Mouse (Mus musculus) midbrain, embryonic 14.5 days (tissue): ENCODE results near the gene Prr5l. TPM values are rescaled to one million over a fixed set of nuclear protein-coding genes. Genes with fewer than 3 reads are reported as not detected.

Source experiments
- ATAC-seq: fragments of 200-750 bp; cut with Nextera tagmentation; 2 replicates; pipeline ENCODE4 v1.8.0; 2017; ENCODE audit warnings: moderate number of reproducible peaks, moderate library complexity; ENCODE audit not compliant: low FRiP score, low TSS enrichment
- DNase-seq: peaks from one replicate; pipeline ENCODE4 v3.0.0-alpha.2; 2015
- H3K27ac ChIP-seq: fragments of 300-500 bp; sonication (generic); replicated peaks from 2 replicates; pipeline ENCODE4 v1.5.1; 2014; ENCODE audit warnings: mild to moderate bottlenecking, low read depth, low read length, moderate library complexity
- H3K27me3 ChIP-seq: fragments of 300-500 bp; sonication (generic); 2 replicates; pipeline ENCODE4 v1.6.1; 2014; ENCODE audit warnings: low read length, control low read depth, mixed read lengths; ENCODE audit not compliant: control insufficient read depth, insufficient read depth
- H3K36me3 ChIP-seq: fragments of 300-500 bp; sonication (generic); 2 replicates; pipeline ENCODE4 v1.6.1; 2014; ENCODE audit warnings: low read length, control low read depth; ENCODE audit not compliant: control insufficient read depth, insufficient read depth
- H3K4me1 ChIP-seq: fragments of 300-500 bp; sonication (generic); 2 replicates; pipeline ENCODE4 v1.6.1; 2014; ENCODE audit warnings: mild to moderate bottlenecking, antibody characterized with exemption, low read length, control low read depth; ENCODE audit not compliant: control insufficient read depth, insufficient read depth
- H3K4me2 ChIP-seq: fragments of 300-500 bp; sonication (generic); 2 replicates; pipeline ENCODE4 v1.6.1; 2014; ENCODE audit warnings: mild to moderate bottlenecking, low read length, moderate library complexity
- H3K4me3 ChIP-seq: fragments of 300-500 bp; sonication (generic); replicated peaks from 2 replicates; pipeline ENCODE4 v1.5.1; 2014; ENCODE audit warnings: low read depth, low read length
- H3K9ac ChIP-seq: fragments of 300-500 bp; sonication (generic); replicated peaks from 2 replicates; pipeline ENCODE4 v1.6.1; 2014; ENCODE audit warnings: mild to moderate bottlenecking, low read length, moderate library complexity
- H3K9me3 ChIP-seq: fragments of 300-500 bp; sonication (generic); 2 replicates; pipeline ENCODE4 v1.6.1; 2016; ENCODE audit warnings: low read length, control low read depth, mixed read lengths; ENCODE audit not compliant: control insufficient read depth
- WGBS: fragments of 180-500 bp; shearing (Covaris S2); extraction: QIAGEN DNeasy Blood & Tissue Kit; methylation state at CpG from one replicate; pipeline ENCODE4 v1.1.7; 2014; 5-methylcytosine and 5-hydroxymethylcytosine counted together
- polyA plus RNA-seq: library from polyadenylated mRNA; unstranded; fragments of >200 nt; fragmentation: Nextera tagmentation; extraction: Ambion mirVana; gene quantifications from 2 replicates; pipeline ENCODE4 v1.2.1, GENCODE M21; 2014

The Prr5l gene
- polyA plus RNA-seq, result 2.5 and 4.9 TPM in 2 replicates

DNA sequence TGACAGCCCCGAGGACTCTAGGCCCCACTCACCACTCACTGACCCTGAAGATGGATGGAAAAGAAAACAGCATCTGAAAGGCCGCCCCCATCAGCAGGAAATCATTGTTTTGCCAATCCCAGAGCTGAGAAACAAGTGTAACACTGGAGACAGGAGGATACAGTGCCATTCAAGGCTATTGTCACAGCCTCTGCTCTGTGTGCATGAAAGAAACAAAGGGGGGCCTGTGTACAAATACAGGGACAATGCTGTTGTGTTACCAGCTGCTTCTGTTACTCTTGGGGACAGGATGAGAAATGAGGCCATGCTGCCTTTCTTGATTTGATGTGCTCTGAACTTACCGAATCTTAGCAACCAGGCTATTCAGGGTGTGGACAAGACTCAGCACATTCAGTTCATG is at the start of gene Prr5l:
Gene Prr5l (minus strand): TSS at position 30 of the 400 bp plus-strand sequence.
- DNase-seq, result no peak

DNA sequence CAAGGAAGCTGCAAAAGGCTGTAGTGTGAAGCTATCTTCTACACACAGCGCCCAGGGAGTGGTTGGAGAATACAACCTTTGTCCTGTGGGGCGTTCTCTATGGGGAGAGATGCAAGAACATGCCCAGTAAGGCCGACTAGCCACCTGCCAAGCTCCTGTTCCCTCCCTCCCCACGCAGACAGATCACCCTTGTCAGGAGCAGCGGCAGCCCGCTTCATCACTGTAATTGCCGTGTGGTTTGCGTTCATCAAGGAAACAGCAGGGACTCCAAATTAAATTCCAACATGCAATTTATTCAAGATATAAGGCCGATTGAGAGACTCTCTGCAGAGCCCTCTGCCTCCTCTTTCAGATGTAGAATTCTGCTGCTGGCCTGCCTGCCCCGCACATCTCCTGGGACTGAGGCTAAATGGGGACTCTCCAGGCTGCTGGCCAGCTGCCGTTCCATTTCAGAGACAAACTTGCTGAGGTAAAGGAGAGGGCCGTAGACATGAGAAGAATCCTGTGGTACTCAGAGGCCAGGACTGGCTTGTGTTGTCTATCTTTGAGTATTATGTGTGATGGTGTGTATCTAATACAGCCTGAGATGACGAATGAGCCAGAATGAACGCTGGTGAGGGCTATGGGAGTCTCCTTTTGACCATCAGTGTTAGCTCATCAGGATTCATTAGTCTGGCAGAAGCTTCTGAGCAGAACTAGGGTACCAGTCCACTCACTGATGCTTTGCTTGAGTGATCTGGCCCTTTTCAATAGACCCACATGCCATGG is 49.5 kb upstream of the Prr5l start:
- WGBS, result 49% methylated on average over 14 of the region's 14 CpGs
- Histone ChIP-seq H3K36me3 (no peaks in the 10 kb centered on the region), H3K4me2 (no peak overlapping the region), H3K27me3 (no peaks in the 10 kb centered on the region), H3K4me3 (no peak overlapping the region), H3K4me1 (peaks cover 10% of the 10 kb centered on the region; the same call in 1 of the 2 replicates), H3K9me3 (no peaks in the 10 kb centered on the region), H3K9ac (no peak overlapping the region), H3K27ac (peak overlapping the region; percentile 49)
- DNase-seq (peak; percentile 60), ATAC-seq (no peak; the same call in 1 of the 2 replicates)

More for the DNA sequence above, at the start of gene Prr5l:
- no peaks in the 10 kb centered on the region for H3K27me3 ChIP-seq
- H3K9me3 ChIP-seq, result no peaks in the 10 kb centered on the region
- H3K4me2 ChIP-seq, result no peak within 1 kb of the TSS
- H3K27ac ChIP-seq, result no peak within 1 kb of the TSS
- no peak for ATAC-seq
- no peak within 1 kb of the TSS for H3K9ac ChIP-seq
- H3K4me3 ChIP-seq, result no peak within 1 kb of the TSS
- H3K4me1 ChIP-seq, result peaks cover 9% of the 10 kb centered on the region
- H3K36me3 ChIP-seq, result no peaks in the 10 kb centered on the region
- 30% methylated on average over 3 of the region's 3 CpGs for WGBS

DNA sequence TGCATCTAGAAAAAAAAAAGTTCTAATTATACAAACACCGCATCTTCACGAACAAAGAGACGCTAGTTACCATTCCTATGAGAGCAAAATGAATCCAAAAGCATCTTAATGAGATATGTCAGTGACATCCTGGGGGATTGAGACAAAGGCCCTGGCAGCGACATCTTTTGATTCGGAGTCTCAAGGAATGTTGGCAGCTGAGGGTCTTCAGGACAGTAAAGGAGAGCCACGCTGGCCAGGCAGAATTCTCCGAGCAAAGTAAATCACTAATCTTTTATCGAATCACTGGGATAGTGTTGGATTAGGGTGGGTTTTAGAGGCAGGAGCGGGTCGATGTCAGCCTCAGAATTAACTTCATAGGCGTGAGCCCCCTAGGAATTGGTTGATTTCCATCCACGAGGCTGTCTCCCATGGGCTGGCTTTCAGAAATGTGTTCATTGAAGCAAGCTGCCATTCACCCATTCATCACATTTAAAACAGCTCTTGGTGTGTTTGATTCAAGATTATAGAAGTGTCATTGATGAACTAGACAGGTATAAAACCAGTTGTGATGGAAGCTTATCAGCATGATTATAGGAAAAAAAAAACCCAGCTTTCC is 42.9 kb upstream of the Prr5l start:
- 0 out of 2 replicates have a peak overlapping the region, but pooled peaks have one; percentile 21 for H3K27ac ChIP-seq
- H3K4me3 ChIP-seq, result no peak overlapping the region
- H3K4me1 ChIP-seq, result peaks cover 13% of the 10 kb centered on the region
- ATAC-seq (no peak; the same call in 1 of the 2 replicates), DNase-seq (peak; percentile 65)
- no peaks in the 10 kb centered on the region for H3K27me3 ChIP-seq
- 12% methylated on average over 12 of the region's 12 CpGs for WGBS
- H3K4me2 ChIP-seq, result peak overlapping the region; percentile 15; the same call in 1 of the 2 replicates
- no peak overlapping the region for H3K9ac ChIP-seq
- no peaks in the 10 kb centered on the region for H3K9me3 ChIP-seq
- no peaks in the 10 kb centered on the region for H3K36me3 ChIP-seq

DNA sequence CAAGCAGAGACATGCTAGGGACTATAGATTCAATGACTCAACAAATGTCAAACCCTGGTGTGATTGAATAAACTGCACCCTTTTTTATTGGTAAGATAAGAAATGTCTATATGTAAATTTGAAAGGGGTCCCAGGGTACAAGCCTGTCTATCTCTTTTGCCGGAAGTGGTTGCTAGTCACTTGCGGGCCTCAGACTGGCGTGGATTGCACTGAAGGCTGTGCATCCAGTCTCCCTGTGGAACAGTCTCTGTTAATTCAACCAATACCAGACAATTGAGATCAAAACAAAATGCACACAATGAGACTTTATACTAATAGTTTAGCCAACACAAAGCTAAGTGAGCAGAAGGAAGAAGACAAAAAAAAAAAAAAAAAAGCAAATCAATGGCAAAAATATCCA is 42.4 kb upstream of the Prr5l start:
- Histone ChIP-seq H3K36me3 (no peaks in the 10 kb centered on the region), H3K4me2 (no peak overlapping the region; the same call in 1 of the 2 replicates), H3K27ac (no peak overlapping the region), H3K9me3 (no peaks in the 10 kb centered on the region), H3K9ac (no peak overlapping the region), H3K4me3 (no peak overlapping the region), H3K4me1 (peaks cover 18% of the 10 kb centered on the region), H3K27me3 (no peaks in the 10 kb centered on the region)
- 59% methylated on average over 3 of the region's 3 CpGs for WGBS
- ATAC-seq (no peak), DNase-seq (no peak)

- H3K9me3 ChIP-seq, result no peaks in the 10 kb centered on the region
- H3K9ac ChIP-seq, result no peak overlapping the region
- no peaks in the 10 kb centered on the region for H3K36me3 ChIP-seq
- DNase-seq (no peak), ATAC-seq (no peak)
- H3K27ac ChIP-seq, result no peak overlapping the region
- no peaks in the 10 kb centered on the region for H3K27me3 ChIP-seq
- H3K4me1 ChIP-seq, result peaks cover 18% of the 10 kb centered on the region
- no peak overlapping the region for H3K4me3 ChIP-seq
- WGBS, result 83% methylated on average over 4 of the region's 4 CpGs
- no peak overlapping the region for H3K4me2 ChIP-seq
Measured at GRCm38 (mm10) chr2:101923181-101923580, 40.4 kb upstream of the Prr5l start.

GRCm38 (mm10) chr2:101922302-101922701 is 39.5 kb upstream of the Prr5l start:
- Histone ChIP-seq H3K27ac (no peak overlapping the region), H3K4me2 (no peak overlapping the region), H3K9me3 (no peaks in the 10 kb centered on the region), H3K4me1 (peaks cover 18% of the 10 kb centered on the region), H3K36me3 (no peaks in the 10 kb centered on the region), H3K9ac (no peak overlapping the region), H3K27me3 (no peaks in the 10 kb centered on the region), H3K4me3 (no peak overlapping the region)
- no peak for ATAC-seq
- WGBS, result 98% methylated on average over 4 of the region's 4 CpGs
- no peak for DNase-seq

DNA sequence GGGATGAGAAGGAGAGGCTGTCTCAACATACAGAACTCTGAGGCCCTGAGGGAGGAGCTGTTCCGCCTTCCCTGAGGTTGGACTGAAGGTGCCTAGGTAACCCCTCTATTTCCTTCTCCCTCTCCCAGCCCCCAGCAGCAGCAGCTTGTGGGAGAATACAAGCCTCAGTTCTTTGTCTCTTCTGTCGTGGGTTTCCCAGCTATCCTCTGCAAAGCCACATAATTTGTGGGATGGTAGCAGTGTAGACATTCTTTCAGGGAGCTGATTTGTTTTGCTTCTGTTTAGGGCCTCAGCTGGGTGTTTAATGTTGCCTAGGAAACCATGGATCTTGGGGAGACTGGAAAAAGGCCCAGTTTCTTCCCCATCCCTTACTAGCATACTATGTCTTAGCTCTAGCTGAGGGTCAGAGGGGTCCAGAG is 37.3 kb upstream of the Prr5l start:
- Histone ChIP-seq H3K27me3 (no peaks in the 10 kb centered on the region), H3K27ac (no peak overlapping the region), H3K36me3 (no peaks in the 10 kb centered on the region), H3K4me1 (peaks cover 8% of the 10 kb centered on the region), H3K9ac (no peak overlapping the region), H3K4me2 (no peak overlapping the region), H3K4me3 (no peak overlapping the region), H3K9me3 (0 out of 2 replicates have a peak, but pooled peaks cover 4% of the 10 kb centered on the region)
- WGBS, result 31% methylated on average over 2 of the region's 2 CpGs
- DNase-seq (peak; percentile 43), ATAC-seq (no peak)

- H3K9ac ChIP-seq, result no peak overlapping the region
- DNase-seq (peak; percentile 47), ATAC-seq (no peak)
- H3K4me3 ChIP-seq, result no peak overlapping the region
- no peak overlapping the region for H3K4me2 ChIP-seq
- 76% methylated on average over 7 of the region's 7 CpGs for WGBS
- no peak overlapping the region for H3K27ac ChIP-seq
- H3K9me3 ChIP-seq, result 0 out of 2 replicates have a peak, but pooled peaks cover 4% of the 10 kb centered on the region
- H3K36me3 ChIP-seq, result no peaks in the 10 kb centered on the region
- H3K4me1 ChIP-seq, result peaks cover 5% of the 10 kb centered on the region; the same call in 1 of the 2 replicates
- no peaks in the 10 kb centered on the region for H3K27me3 ChIP-seq
Measured at GRCm38 (mm10) chr2:101918518-101918917, 35.7 kb upstream of the Prr5l start.
